Mouse (Mus musculus) liver, postnatal 0 days (tissue): Measurements from ENCODE around the gene Etfbkmt. TPM values are rescaled to one million over a fixed set of nuclear protein-coding genes. Genes with fewer than 3 reads are reported as not detected.

Experiments used
- ATAC-seq: fragments of 200-750 bp; cut with Nextera tagmentation; 2 replicates; pipeline ENCODE4 v1.8.0; 2017; ENCODE audit warnings: mild to moderate bottlenecking, moderate library complexity
- DNase-seq: peaks from one replicate; pipeline ENCODE4 v3.0.0-alpha.2; 2016
- H3K27ac ChIP-seq: fragments of 300-500 bp; sonication (generic); 2 replicates; pipeline ENCODE4 v1.5.1; 2014; ENCODE audit warnings: antibody characterized with exemption, moderate library complexity, mild to moderate bottlenecking, low read depth
- H3K27me3 ChIP-seq: fragments of 300-500 bp; sonication (generic); 2 replicates; pipeline ENCODE4 v1.6.1; 2014; ENCODE audit warnings: low read length, control low read depth, mixed read lengths; ENCODE audit not compliant: insufficient read depth
- H3K36me3 ChIP-seq: fragments of 300-500 bp; sonication (generic); replicated peaks from 2 replicates; pipeline ENCODE4 v1.6.1; 2014; ENCODE audit warnings: mild to moderate bottlenecking, control low read depth, low read length, moderate library complexity, mixed read lengths; ENCODE audit not compliant: insufficient read depth
- H3K4me1 ChIP-seq: fragments of 300-500 bp; sonication (generic); 2 replicates; pipeline ENCODE4 v1.6.1; 2014; ENCODE audit warnings: antibody characterized with exemption, mild to moderate bottlenecking, control low read depth; ENCODE audit not compliant: insufficient read depth
- H3K4me2 ChIP-seq: fragments of 300-500 bp; sonication (generic); 2 replicates; pipeline ENCODE4 v1.6.1; 2014; ENCODE audit warnings: low read depth, mild to moderate bottlenecking, low read length, moderate library complexity, mixed read lengths
- H3K4me3 ChIP-seq: fragments of 300-500 bp; sonication (generic); 2 replicates; pipeline ENCODE4 v1.5.1; 2014; ENCODE audit warnings: low read depth, low read length
- H3K9ac ChIP-seq: fragments of 300-500 bp; sonication (generic); replicated peaks from 2 replicates; pipeline ENCODE4 v1.6.1; 2014; ENCODE audit warnings: mild to moderate bottlenecking, moderate library complexity
- H3K9me3 ChIP-seq: fragments of 300-500 bp; sonication (generic); 2 replicates; pipeline ENCODE4 v1.6.1; 2016; ENCODE audit warnings: mild to moderate bottlenecking, control low read depth, low read length, mixed read lengths
- CTCF ChIP-seq: sonication (generic); IDR thresholded peaks from 2 replicates; pipeline ENCODE4 v1.5.1; 2016; ENCODE audit warnings: antibody characterized with exemption, low read depth
- EP300 ChIP-seq: IDR thresholded peaks from 2 replicates; pipeline ENCODE4 v1.6.1; 2016; ENCODE audit warnings: antibody characterized with exemption, low read depth, mild to moderate bottlenecking
- WGBS: fragments of 180-500 bp; shearing (Covaris S2); extraction: QIAGEN DNeasy Blood & Tissue Kit; methylation state at CpG from one replicate; pipeline ENCODE4 v1.1.7; 2014; ENCODE audit not compliant: insufficient replicate concordance; 5-methylcytosine and 5-hydroxymethylcytosine counted together
- polyA plus RNA-seq: library from polyadenylated mRNA; unstranded; fragments of >200 nt; fragmentation: Nextera tagmentation; extraction: Ambion mirVana; gene quantifications from 2 replicates; pipeline ENCODE4 v1.2.1, GENCODE M21; 2015

Etfbkmt gene
- polyA plus RNA-seq = 9.7 and 9.8 TPM in 2 replicates

DNA sequence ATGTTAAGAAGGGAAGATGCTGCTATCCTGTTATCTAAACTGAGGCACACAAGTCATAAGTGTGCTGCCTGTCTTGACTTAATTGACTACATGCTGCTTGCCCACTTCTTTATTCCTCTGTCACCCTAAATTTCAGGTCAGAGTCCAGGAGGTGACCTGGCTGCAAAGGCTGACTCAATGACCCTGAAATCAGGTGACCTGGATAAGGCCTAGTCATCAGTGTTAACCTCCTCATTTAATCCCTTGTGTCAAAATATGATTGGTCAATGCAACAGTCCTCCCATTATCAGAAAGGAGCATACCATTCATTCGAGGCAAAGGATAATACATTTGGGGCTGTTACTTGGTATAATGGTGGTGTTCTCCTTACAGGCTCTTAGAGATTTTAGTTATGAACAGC lies at the start of gene Etfbkmt:
Etfbkmt (plus strand) TSS at position 379 of the 400 bp plus-strand sequence.
- Histone ChIP-seq H3K27ac (no peak within 1 kb of the TSS), H3K9ac (no peak within 1 kb of the TSS), H3K4me1 (peaks cover 6% of the 10 kb centered on the region; the same call in 1 of the 2 replicates), H3K27me3 (no peaks in the 10 kb centered on the region), H3K36me3 (peaks cover under 1% of the 10 kb centered on the region; the same call in 1 of the 2 replicates), H3K9me3 (no peaks in the 10 kb centered on the region; the same call in 1 of the 2 replicates), H3K4me2 (no peak within 1 kb of the TSS), H3K4me3 (no peak within 1 kb of the TSS)
- no peak for DNase-seq
- no peak for ATAC-seq
- TF ChIP-seq EP300 (no peak), CTCF (no peak)
- 63% methylated on average over 1 of the region's 1 CpGs for WGBS

DNA sequence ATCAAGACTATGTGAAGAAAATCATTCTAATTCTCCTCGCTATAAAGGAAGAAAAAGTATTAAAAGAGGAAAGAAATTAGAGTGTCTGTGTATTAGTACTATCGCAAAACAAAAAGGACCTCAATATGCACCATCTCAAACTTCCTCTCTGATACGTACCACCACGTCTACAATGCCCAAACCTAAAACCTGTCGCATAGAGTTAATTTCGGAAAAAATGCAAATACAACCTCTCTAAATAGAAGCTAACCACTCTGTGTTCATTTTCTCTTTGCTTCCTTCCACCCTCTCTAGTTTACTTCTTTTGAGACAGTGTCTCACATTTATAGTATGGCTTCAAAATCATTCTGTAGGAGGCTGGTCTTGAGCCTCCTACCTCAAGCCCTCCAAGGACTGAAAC lies 47.2 kb upstream of the Etfbkmt start:
- H3K4me2 ChIP-seq = no peak overlapping the region
- H3K9me3 ChIP-seq = no peaks in the 10 kb centered on the region
- 75% methylated on average over 6 of the region's 6 CpGs for WGBS
- TF ChIP-seq CTCF = no peak
- TF ChIP-seq EP300 = no peak
- no peak overlapping the region for H3K9ac ChIP-seq
- H3K4me3 ChIP-seq = no peak overlapping the region
- no peak for DNase-seq
- no peaks in the 10 kb centered on the region for H3K36me3 ChIP-seq
- peaks cover 9% of the 10 kb centered on the region; the same call in 1 of the 2 replicates for H3K4me1 ChIP-seq
- no peak for ATAC-seq
- H3K27me3 ChIP-seq = no peaks in the 10 kb centered on the region
- H3K27ac ChIP-seq = no peak overlapping the region

DNA sequence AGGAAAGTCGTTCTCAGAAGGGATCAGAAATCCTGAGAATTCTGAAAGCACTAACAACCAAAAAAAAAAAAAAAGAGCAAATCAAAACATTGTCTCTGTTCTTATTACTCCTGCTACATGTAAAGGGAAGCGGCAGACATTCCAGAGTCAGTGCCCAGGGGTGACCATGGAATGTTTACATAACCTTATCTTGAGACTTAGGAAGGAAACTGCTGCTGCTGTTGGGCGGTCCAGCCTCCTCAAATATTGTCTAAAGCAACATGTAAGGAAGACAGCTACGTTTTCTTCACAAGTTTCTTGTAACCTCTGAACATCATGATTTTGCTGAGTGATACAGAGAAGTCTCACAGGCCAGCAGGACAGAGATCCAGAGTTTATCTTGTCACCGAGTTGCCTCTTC lies 46.2 kb upstream of the Etfbkmt start:
- no peak for TF ChIP-seq CTCF
- no peak for TF ChIP-seq EP300
- Histone ChIP-seq H3K4me1 (peaks cover 6% of the 10 kb centered on the region; the same call in 1 of the 2 replicates), H3K4me3 (no peak overlapping the region), H3K36me3 (no peaks in the 10 kb centered on the region), H3K27ac (no peak overlapping the region), H3K4me2 (peak overlapping the region; percentile 26; the same call in 1 of the 2 replicates), H3K9me3 (no peaks in the 10 kb centered on the region), H3K9ac (no peak overlapping the region), H3K27me3 (no peaks in the 10 kb centered on the region)
- ATAC-seq = no peak
- 23% methylated on average over 5 of the region's 5 CpGs for WGBS
- DNase-seq = no peak

DNA sequence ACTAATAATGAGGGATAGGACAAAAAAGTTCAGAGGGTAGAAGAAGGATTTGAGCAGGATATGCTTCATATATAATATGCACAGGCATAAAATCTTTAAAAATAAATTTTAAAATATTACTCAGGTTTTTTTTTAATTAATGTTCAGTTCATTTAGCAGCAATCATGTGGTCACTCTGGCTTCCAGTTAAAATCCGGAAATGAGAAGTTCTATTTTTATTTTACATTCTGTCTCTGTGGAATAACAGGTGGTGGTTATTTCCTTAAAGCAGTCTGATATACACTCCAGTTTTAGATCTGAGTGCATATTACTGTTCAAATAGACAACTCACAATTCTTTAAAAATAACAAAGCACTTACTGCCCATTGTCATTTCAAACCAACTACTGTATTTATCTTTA lies 45.1 kb upstream of the Etfbkmt start:
- H3K27ac ChIP-seq = no peak overlapping the region
- H3K36me3 ChIP-seq = no peaks in the 10 kb centered on the region
- no peaks in the 10 kb centered on the region for H3K9me3 ChIP-seq
- ATAC-seq (no peak), DNase-seq (no peak)
- WGBS = 31% methylated on average over 1 of the region's 1 CpGs
- H3K27me3 ChIP-seq = no peaks in the 10 kb centered on the region
- TF ChIP-seq EP300 (no peak), CTCF (no peak)
- no peak overlapping the region for H3K9ac ChIP-seq
- H3K4me2 ChIP-seq = no peak overlapping the region
- peaks cover 6% of the 10 kb centered on the region; the same call in 1 of the 2 replicates for H3K4me1 ChIP-seq
- H3K4me3 ChIP-seq = no peak overlapping the region

DNA sequence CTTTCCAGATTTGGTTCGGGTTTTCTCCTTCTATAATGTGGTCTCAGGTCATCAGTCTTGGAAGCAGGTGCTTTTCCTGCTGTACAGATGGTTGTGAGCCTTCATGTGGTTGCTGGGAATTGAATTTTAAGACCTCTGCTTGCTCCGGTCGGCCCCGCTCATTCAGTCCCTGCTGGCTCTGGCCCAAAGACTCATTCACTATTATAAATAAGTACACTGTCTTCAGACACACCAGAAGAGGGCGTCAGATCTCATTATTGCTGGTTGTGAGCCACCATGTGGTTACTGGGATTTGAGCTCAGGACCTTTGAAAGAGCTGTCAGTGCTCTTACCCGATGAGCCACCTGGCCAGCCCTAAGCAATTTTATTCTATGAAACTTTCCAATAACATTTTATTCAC lies 44.3 kb upstream of the Etfbkmt start:
- H3K4me3 ChIP-seq = no peak overlapping the region
- peaks cover 3% of the 10 kb centered on the region; the same call in 1 of the 2 replicates for H3K4me1 ChIP-seq
- peaks cover 2% of the 10 kb centered on the region for H3K27me3 ChIP-seq
- no peak overlapping the region for H3K9ac ChIP-seq
- H3K4me2 ChIP-seq = no peak overlapping the region
- no peaks in the 10 kb centered on the region for H3K36me3 ChIP-seq
- ATAC-seq (no peak), DNase-seq (no peak)
- H3K9me3 ChIP-seq = no peaks in the 10 kb centered on the region
- TF ChIP-seq EP300 (no peak), CTCF (peak; percentile 12; the same call in 1 of the 2 replicates)
- no peak overlapping the region for H3K27ac ChIP-seq
- 62% methylated on average over 6 of the region's 6 CpGs for WGBS

DNA sequence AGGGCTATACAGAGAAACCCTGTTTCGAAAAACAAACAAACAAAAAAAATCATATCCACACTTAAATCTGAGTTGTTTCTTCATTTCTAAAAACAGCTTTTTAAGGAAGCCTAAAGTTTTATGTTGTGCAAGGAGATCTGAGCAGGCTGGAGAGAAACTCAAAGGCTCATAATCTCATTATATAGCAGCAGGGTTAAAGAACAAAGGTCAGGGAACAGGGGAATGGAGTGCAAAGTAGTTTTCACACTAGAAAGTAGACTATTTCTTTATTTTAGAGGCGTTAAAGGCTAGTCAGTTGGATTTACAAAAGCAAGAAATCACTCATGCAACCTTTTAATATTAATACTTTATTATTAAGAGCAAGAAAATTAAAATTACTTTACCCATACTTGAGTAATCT lies 43.4 kb upstream of the Etfbkmt start:
- no peaks in the 10 kb centered on the region for H3K36me3 ChIP-seq
- ATAC-seq = no peak
- 69% methylated on average over 2 of the region's 2 CpGs for WGBS

More for the DNA sequence above, 43.4 kb upstream of the Etfbkmt start:
- Histone ChIP-seq H3K9me3 (no peaks in the 10 kb centered on the region), H3K9ac (no peak overlapping the region), H3K4me1 (peaks cover 3% of the 10 kb centered on the region; the same call in 1 of the 2 replicates), H3K4me3 (no peak overlapping the region), H3K27me3 (peaks cover 10% of the 10 kb centered on the region), H3K27ac (no peak overlapping the region), H3K4me2 (no peak overlapping the region)
- DNase-seq = no peak
- TF ChIP-seq EP300 (no peak), CTCF (no peak)
